In the genomic region with DNA sequence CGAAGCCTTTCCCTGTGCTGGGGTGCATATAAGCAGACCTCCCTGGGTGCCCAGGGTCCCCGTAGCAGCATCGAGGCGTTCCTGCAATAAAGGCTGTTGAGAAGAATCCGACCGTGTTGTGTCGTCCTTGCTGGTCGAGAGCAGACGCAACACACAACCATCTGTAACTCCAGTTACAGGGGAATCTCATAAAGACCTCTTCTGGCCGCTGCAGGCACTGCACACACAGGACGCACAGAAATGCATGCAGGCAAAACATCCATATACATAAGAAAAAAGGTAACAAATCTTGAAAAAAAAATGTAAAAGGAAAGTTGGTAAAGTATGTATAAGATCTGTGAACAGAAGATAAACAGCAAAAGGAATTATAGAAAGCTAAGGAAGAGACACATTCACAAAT, we compare ENCODE assay signal across 22 mouse cellular contexts.
DNase-seq lines count a peak whose midpoint lies in the region; TF ChIP-seq lines count a peak whose summit lies in the region.
"Had no signal": no experiment of that assay in that cellular context is flagged by ENCODE, and none has a peak within 500 bp of the region (broad histone marks: within the 10 kb centered on the region; RNA-seq: fewer than 3 reads in every experiment).

No protein-coding gene starts in this region.

- TF ChIP-seq CTCF in MEL (IDR thresholded peaks at IDR 0.05 in 2 of 3, conservative IDR thresholded peaks at IDR 0.05 in 1 of 3; ENCODE audit: control insufficient read depth in 1 of 3, insufficient read depth in 1 of 3, low read depth in 2 of 3, low read length in 3 of 3, poor library complexity in 1 of 3, severe bottlenecking in 1 of 3) = peak in 2 of 3 experiments; percentile 9 to 10; a peak in 1 of 6 replicates

- no peaks in the 10 kb centered on the region for H3K4me1 ChIP-seq in MEL (ENCODE audit: control insufficient read depth in 1 of 2, insufficient read depth in 2 of 2, low read length in 2 of 2)
- H3K4me1 ChIP-seq: embryonic facial prominence, embryonic 13.5 days; embryonic facial prominence, embryonic 15.5 days; forebrain, embryonic 12.5 days had no signal

- no peaks in the 10 kb centered on the region for H3K36me3 ChIP-seq in MEL (ENCODE audit: control insufficient read depth in 1 of 2, insufficient read depth in 2 of 2, low read length in 2 of 2)
- H3K36me3 ChIP-seq: embryonic facial prominence, embryonic 13.5 days; embryonic facial prominence, embryonic 15.5 days; forebrain, embryonic 10.5 days; forebrain, embryonic 12.5 days had no signal

- intact Hi-C loops in heart, postnatal 14 days (cut with DNase I) = no loop called here

- no peak overlapping the region for H3K27ac ChIP-seq in MEL (ENCODE audit: control insufficient read depth, low read depth, low read length)
- H3K27ac ChIP-seq: embryonic facial prominence, embryonic 13.5 days; embryonic facial prominence, embryonic 15.5 days; forebrain, embryonic 10.5 days; forebrain, embryonic 12.5 days had no signal

- H3K9me3 ChIP-seq in MEL (replicated peaks; ENCODE audit: insufficient read depth, low read length) = no peaks in the 10 kb centered on the region
- H3K9me3 ChIP-seq: embryonic facial prominence, embryonic 13.5 days; embryonic facial prominence, embryonic 15.5 days; forebrain, embryonic 10.5 days; forebrain, embryonic 12.5 days had no signal

- H3K4me3 ChIP-seq in MEL (ENCODE audit: control insufficient read depth in 1 of 2, insufficient read depth in 1 of 2, low read depth in 2 of 2, low read length in 2 of 2) = no peak overlapping the region
- H3K4me3 ChIP-seq: embryonic facial prominence, embryonic 13.5 days; embryonic facial prominence, embryonic 15.5 days; erythroblast, embryonic 14.5 days; forebrain, embryonic 10.5 days; forebrain, embryonic 12.5 days had no signal

- H3K9ac ChIP-seq in MEL (ENCODE audit: control insufficient read depth, low read depth, low read length, poor library complexity, severe bottlenecking) = no peak overlapping the region
- H3K9ac ChIP-seq: embryonic facial prominence, embryonic 13.5 days; embryonic facial prominence, embryonic 15.5 days; forebrain, embryonic 12.5 days had no signal

- H3K27me3 ChIP-seq in MEL (ENCODE audit: control insufficient read depth in 1 of 2, insufficient read depth in 2 of 2, low read length in 2 of 2) = no peaks in the 10 kb centered on the region; a peak in 1 of 4 replicates
- H3K27me3 ChIP-seq: embryonic facial prominence, embryonic 13.5 days; embryonic facial prominence, embryonic 15.5 days; forebrain, embryonic 12.5 days; Patski had no signal

- no peak for TF ChIP-seq RAD21 in MEL (IDR thresholded peaks at IDR 0.05; ENCODE audit: low read depth, low read length)

- DNase-seq in heart, adult 11 months = peak; percentile 39
- no peak for DNase-seq in heart, postnatal 14 days
- DNase-seq in MEL (ENCODE audit: low read depth, low spot score) (no peak), ZHBTc4 (ENCODE audit: low read depth, low spot score) (peak; percentile 53)
- DNase-seq in cerebellum, adult 9-11 months = no peak
- DNase-seq in layer of hippocampus, postnatal 10 days (ENCODE audit: low spot score in 2 of 2) = no peak
- DNase-seq: adrenal gland, adult 8-10 months; adrenal gland, postnatal 14 days; adrenal gland, postnatal 36 days; B cell, adult 2 months; cerebellum, adult 11-12 months; cerebellum, adult 2 months; cerebellum, adult 9-10 months; cerebellum, postnatal 14 days; cerebellum, postnatal 36 days; embryo, embryonic 11 days had no signal

- no peak for TF ChIP-seq POLR2A in MEL (IDR thresholded peaks at IDR 0.05; ENCODE audit: control insufficient read depth in 1 of 2, insufficient read depth in 1 of 2, low read depth in 1 of 2, low read length in 2 of 2, poor library complexity in 1 of 2)

- TF ChIP-seq EP300 in MEL (IDR thresholded peaks at IDR 0.05; ENCODE audit: low read depth in 1 of 2, low read length in 2 of 2) = no peak

- no peaks in the 10 kb centered on the region for H3K79me2 ChIP-seq in MEL (ENCODE audit: control insufficient read depth, insufficient read depth, low read length, poor library complexity)

TF ChIP-seq in MEL, 35 proteins besides CTCF, POLR2A, EP300 and RAD21:
- TF ChIP-seq NELFE (IDR thresholded peaks at IDR 0.05; ENCODE audit: low read depth, low read length) (no peak), SMC3 (IDR thresholded peaks at IDR 0.05; ENCODE audit: low read depth, low read length) (peak; percentile 16; the same call in 1 of the 2 replicates), MAFK (IDR thresholded peaks at IDR 0.05; ENCODE audit: borderline replicate concordance, low read depth, low read length) (no peak), POLR2AphosphoS2 (IDR thresholded peaks at IDR 0.05; ENCODE audit: low read length) (no peak), ZNF384 (IDR thresholded peaks at IDR 0.05; ENCODE audit: low read depth, low read length) (no peak), TCF12 (IDR thresholded peaks at IDR 0.05; ENCODE audit: low read depth, low read length) (no peak), USF2 (IDR thresholded peaks at IDR 0.05; ENCODE audit: borderline replicate concordance in 1 of 2, insufficient read depth in 1 of 2, low read depth in 1 of 2, low read length in 2 of 2) (no peak), RCOR1 (IDR thresholded peaks at IDR 0.05; ENCODE audit: low read depth, low read length) (no peak), POLR2AphosphoS5 (IDR thresholded peaks at IDR 0.05; ENCODE audit: borderline replicate concordance, low read depth, low read length) (no peak)

Comparison
In these comparisons a context has a peak if more than half of its experiments do, and no peak if none do; other contexts are left out.
1. DNase-seq: peak in heart, adult 11 months (single experiment) and ZHBTc4 (single experiment); none in heart, postnatal 14 days (0 of 2), MEL (single experiment), cerebellum, adult 9-11 months (single experiment) and layer of hippocampus, postnatal 10 days (0 of 2).